Mouse (Mus musculus) cortical plate, adult 2 months (tissue): ENCODE results near the gene Lsm2. TPM values are rescaled to one million over a fixed set of nuclear protein-coding genes. Genes with fewer than 3 reads are reported as not detected.
"Not testable (repeated sequence)": the region's sequence is repeated elsewhere in the genome, so short reads cannot be mapped to it uniquely, and the experiment has no call there.

Experiments used
- H3K27ac ChIP-seq: fragments of 200-500 bp; 2 replicates; pipeline ENCODE4 v1.5.1; 2012; ENCODE audit warnings: low read length, control low read depth, inconsistent platforms; ENCODE audit not compliant: insufficient read depth
- H3K4me1 ChIP-seq: fragments of 200-500 bp; 2 replicates; pipeline ENCODE4 v1.6.1; 2011; ENCODE audit warnings: low read length; ENCODE audit not compliant: control insufficient read depth, insufficient read depth
- H3K4me3 ChIP-seq: fragments of 200-500 bp; 2 replicates; pipeline ENCODE4 v1.5.1; 2011; ENCODE audit warnings: mild to moderate bottlenecking, low read length, control low read depth; ENCODE audit not compliant: insufficient read depth
- CTCF ChIP-seq: fragments of 200-500 bp; IDR thresholded peaks from 2 replicates; pipeline ENCODE4 v1.5.1; 2011; ENCODE audit warnings: mild to moderate bottlenecking, control low read depth, low read length; ENCODE audit not compliant: insufficient read depth; ENCODE audit errors: extremely low read depth
- POLR2A ChIP-seq: fragments of 200-500 bp; IDR thresholded peaks from 2 replicates; pipeline ENCODE4 v1.6.1; 2011; ENCODE audit warnings: mild to moderate bottlenecking, low read length, control low read depth; ENCODE audit not compliant: insufficient read depth; ENCODE audit errors: extremely low read depth
- polyA plus RNA-seq: library from polyadenylated mRNA; depleted of rRNA; stranded (reverse); fragments of >200 nt; gene quantifications from 2 replicates; pipeline ENCODE4 v1.2.3, GENCODE M21; 2012

Lsm2 gene
- polyA plus RNA-seq, 1 experiment: 36.9 TPM

- TF ChIP-seq POLR2A (no peak), CTCF (no peak)
- H3K4me3 ChIP-seq: no peak overlapping the region
- peaks cover 4% of the 10 kb centered on the region; the same call in 1 of the 2 replicates for H3K4me1 ChIP-seq
- H3K27ac ChIP-seq: no peak overlapping the region
Observed at GRCm38 (mm10) chr17:35003022-35003838, 21.6 kb downstream of the Lsm2 start.

- Histone ChIP-seq H3K27ac (no peak overlapping the region), H3K4me1 (peaks cover 4% of the 10 kb centered on the region; the same call in 1 of the 2 replicates), H3K4me3 (no peak overlapping the region)
- TF ChIP-seq POLR2A (no peak), CTCF (no peak)
Observed at GRCm38 (mm10) chr17:35004075-35004717, 22.5 kb downstream of the Lsm2 start.

- Histone ChIP-seq H3K4me3 (no peak overlapping the region), H3K27ac (no peak overlapping the region), H3K4me1 (peaks cover 4% of the 10 kb centered on the region; the same call in 1 of the 2 replicates)
- TF ChIP-seq POLR2A (no peak), CTCF (no peak)
Observed at GRCm38 (mm10) chr17:35005158-35005557, 23.5 kb downstream of the Lsm2 start.

GRCm38 (mm10) chr17:35005902-35006301 is 24.2 kb downstream of the Lsm2 start:
- H3K27ac ChIP-seq, H3K4me3 ChIP-seq, H3K4me1 ChIP-seq: not testable (repeated sequence)

GRCm38 (mm10) chr17:35007387-35007991 is 25.8 kb downstream of the Lsm2 start:
- H3K27ac ChIP-seq: no peak overlapping the region
- no peak overlapping the region for H3K4me3 ChIP-seq
- peaks cover under 1% of the 10 kb centered on the region; the same call in 1 of the 2 replicates for H3K4me1 ChIP-seq
- TF ChIP-seq POLR2A: no peak

GRCm38 (mm10) chr17:35009586-35009985 is 27.9 kb downstream of the Lsm2 start:
- Histone ChIP-seq H3K27ac (no peak overlapping the region), H3K4me1 (no peaks in the 10 kb centered on the region), H3K4me3 (no peak overlapping the region)
- TF ChIP-seq CTCF (no peak), POLR2A (no peak)

- Histone ChIP-seq H3K27ac (no peak overlapping the region), H3K4me1 (no peaks in the 10 kb centered on the region), H3K4me3 (no peak overlapping the region)
- TF ChIP-seq POLR2A: no peak
- no peak for TF ChIP-seq CTCF
Observed at GRCm38 (mm10) chr17:35011440-35011839, 29.8 kb downstream of the Lsm2 start.

GRCm38 (mm10) chr17:35012430-35012829 is 30.8 kb downstream of the Lsm2 start:
- Histone ChIP-seq H3K4me3 (no peak overlapping the region), H3K4me1 (no peaks in the 10 kb centered on the region), H3K27ac (no peak overlapping the region)
- TF ChIP-seq POLR2A: no peak
- TF ChIP-seq CTCF: no peak

- Histone ChIP-seq H3K4me1 (no peaks in the 10 kb centered on the region), H3K4me3 (no peak overlapping the region), H3K27ac (no peak overlapping the region)
- TF ChIP-seq POLR2A (no peak), CTCF (no peak)
Observed at GRCm38 (mm10) chr17:35013221-35013620, 31.6 kb downstream of the Lsm2 start.

GRCm38 (mm10) chr17:35015296-35015695 is 33.6 kb downstream of the Lsm2 start:
- no peaks in the 10 kb centered on the region for H3K4me1 ChIP-seq
- no peak overlapping the region for H3K27ac ChIP-seq
- TF ChIP-seq POLR2A: no peak
- no peak for TF ChIP-seq CTCF
- no peak overlapping the region for H3K4me3 ChIP-seq
